Mouse (Mus musculus) bone marrow, adult 2 months (tissue): ENCODE data around the gene Syk.

Source experiments
- CTCF ChIP-seq: fragments of 200-500 bp; IDR thresholded peaks from 2 replicates; pipeline ENCODE4 v1.5.1; 2011; ENCODE audit warnings: low read length, control low read depth; ENCODE audit not compliant: control insufficient read depth, insufficient read depth
- POLR2A ChIP-seq: fragments of 200-500 bp; IDR thresholded peaks from 2 replicates; pipeline ENCODE4 v1.6.1; 2011; ENCODE audit warnings: low read depth, mild to moderate bottlenecking, control low read depth, low read length, borderline replicate concordance; ENCODE audit not compliant: control insufficient read depth

DNA sequence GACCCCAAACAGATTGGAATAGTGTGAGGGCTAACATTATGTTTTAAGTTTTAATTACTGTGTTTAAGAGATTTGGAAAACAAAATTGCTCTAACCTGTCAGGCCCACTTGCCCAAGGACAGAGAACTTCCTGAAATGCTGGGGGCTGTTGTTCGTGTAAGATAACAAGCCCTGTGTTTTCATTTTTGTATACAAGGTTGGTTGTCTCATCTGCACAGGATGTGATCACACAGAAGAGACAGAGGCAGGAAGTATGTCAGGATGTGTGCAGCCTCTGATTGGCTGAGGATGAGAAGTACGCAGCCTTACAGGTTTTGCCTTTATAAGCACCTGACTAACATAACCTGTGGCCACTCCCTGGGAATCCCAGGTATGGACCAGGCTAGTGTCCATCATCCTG lies 8.7 kb upstream of the Syk start:
- TF ChIP-seq CTCF (no peak), POLR2A (no peak)
